Mouse (Mus musculus) left cerebral cortex, adult 6 months (tissue): ENCODE measurements around the gene Gm4491. TPM values are rescaled to one million over a fixed set of nuclear protein-coding genes. Genes with fewer than 3 reads are reported as not detected.

Experiments used
- long read RNA-seq, 2 experiments: library from polyadenylated mRNA; unstranded; transcript quantifications; one replicate each; pipeline ENCODE4 v2.0.0; 2019 to 2020
- polyA plus RNA-seq: library from polyadenylated mRNA; unstranded; fragments of <200 nt; fragmentation: Nextera tagmentation; gene quantifications from 2 replicates; pipeline ENCODE4 v1.2.3, GENCODE M21; 2021

Gm4491 gene
- 0.41 and 0.43 TPM in 2 replicates for polyA plus RNA-seq
- long read RNA-seq, experiment 1, partial matches to known transcripts = 0 of 2 reads
- long read RNA-seq, experiment 1, other reads (novel, unspliced or antisense) = 1 of 2 reads
- long read RNA-seq, experiment 2 = 0 reads

GRCm38 (mm10) chr14:57115823-57116544 lies at the start of gene Gm4491:
Gene Gm4491 (minus strand): TSS chr14:57115883.

DNA sequence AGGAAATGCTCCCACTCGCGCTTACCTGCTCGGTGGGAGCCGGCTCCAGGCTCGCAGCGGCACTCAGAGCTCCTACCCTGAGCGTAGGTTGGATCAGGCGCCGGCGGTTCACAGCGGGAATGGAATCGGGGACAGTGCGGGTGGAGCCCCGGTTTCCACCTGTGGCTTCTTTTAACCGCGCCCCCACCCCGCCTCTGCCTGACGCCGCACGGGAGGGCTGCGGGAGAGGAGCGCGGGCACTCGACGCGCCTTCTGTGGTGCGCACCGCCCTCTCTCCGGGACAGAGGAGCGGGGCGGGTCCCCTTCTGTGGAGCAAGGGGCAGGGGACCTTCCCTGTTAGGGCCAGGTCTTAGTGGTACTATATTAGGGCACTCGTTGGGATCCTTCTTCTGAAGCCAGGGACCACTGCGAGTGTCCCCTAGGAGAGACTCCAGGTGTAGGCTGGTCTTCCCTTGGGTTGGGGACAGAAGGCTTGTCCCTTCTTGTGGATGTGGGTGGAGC lies 17.5 kb upstream of the Gm4491 start, which contains the start of gene Gjb6:
TSS of gene Gjb6 (minus strand) at position 451 of the 501 bp plus-strand sequence.

GRCm38 (mm10) chr14:57104106-57105023 lies 11.3 kb downstream of the Gm4491 start, which contains the start of gene Gjb2:
Gene Gjb2 (minus strand): TSS chr14:57104702.

Other genes starting within 250 kb of the Gm4491 start
- 15.7 and 21.7 TPM in 2 replicates for gene Zmym2, start 229.2 kb downstream of the Gm4491 start, polyA plus RNA-seq
- 0.06 and 0.07 TPM in 2 replicates for gene Gja3, start 57.8 kb downstream of the Gm4491 start, polyA plus RNA-seq
- gene Gjb2, start 11.2 kb downstream of the Gm4491 start, polyA plus RNA-seq = 4.8 and 6.9 TPM in 2 replicates
- 94.4 and 113 TPM in 2 replicates for gene Gjb6, start 17.7 kb upstream of the Gm4491 start, polyA plus RNA-seq